Mouse (Mus musculus) heart, postnatal 0 days (tissue): ENCODE data around the gene Gse1. TPM values are rescaled to one million over a fixed set of nuclear protein-coding genes. Genes with fewer than 3 reads are reported as not detected.

Source experiments
- ATAC-seq: fragments of 200-750 bp; cut with Nextera tagmentation; 2 replicates; pipeline ENCODE4 v1.8.0; 2017; ENCODE audit warnings: low read depth, moderate number of reproducible peaks, moderate library complexity; ENCODE audit not compliant: insufficient read depth
- DNase-seq: peaks from one replicate; pipeline ENCODE4 v3.0.0-alpha.2; 2016; ENCODE audit warnings: low spot score
- H3K27ac ChIP-seq: fragments of 300-500 bp; sonication (generic); 2 replicates; pipeline ENCODE4 v1.5.1; 2014; ENCODE audit warnings: low read depth, mild to moderate bottlenecking
- H3K27me3 ChIP-seq: fragments of 300-500 bp; sonication (generic); 2 replicates; pipeline ENCODE4 v1.6.1; 2014; ENCODE audit warnings: low read length, mixed read lengths; ENCODE audit not compliant: control insufficient read depth, insufficient read depth
- H3K36me3 ChIP-seq: fragments of 300-500 bp; sonication (generic); replicated peaks from 2 replicates; pipeline ENCODE4 v1.6.1; 2014; ENCODE audit warnings: low read length, mixed read lengths; ENCODE audit not compliant: control insufficient read depth, insufficient read depth
- H3K4me1 ChIP-seq: fragments of 300-500 bp; sonication (generic); 2 replicates; pipeline ENCODE4 v1.6.1; 2014; ENCODE audit warnings: antibody characterized with exemption; ENCODE audit not compliant: control insufficient read depth, insufficient read depth
- H3K4me2 ChIP-seq: fragments of 300-500 bp; sonication (generic); 2 replicates; pipeline ENCODE4 v1.6.1; 2014; ENCODE audit warnings: low read depth, mild to moderate bottlenecking, low read length, moderate library complexity
- H3K4me3 ChIP-seq: fragments of 300-500 bp; sonication (generic); 2 replicates; pipeline ENCODE4 v1.5.1; 2014; ENCODE audit warnings: low read depth, low read length
- H3K9ac ChIP-seq: fragments of 300-500 bp; sonication (generic); replicated peaks from 2 replicates; pipeline ENCODE4 v1.6.1; 2014; ENCODE audit warnings: low read depth, low read length, mixed read lengths
- H3K9me3 ChIP-seq: fragments of 300-500 bp; sonication (generic); replicated peaks from 2 replicates; pipeline ENCODE4 v1.6.1; 2016; ENCODE audit warnings: low read length; ENCODE audit not compliant: control insufficient read depth
- CTCF ChIP-seq: IDR thresholded peaks from 2 replicates; pipeline ENCODE4 v1.5.1; 2016; ENCODE audit warnings: antibody characterized with exemption, control low read depth, low read depth
- EP300 ChIP-seq: IDR thresholded peaks from 2 replicates; pipeline ENCODE4 v1.6.1; 2016; ENCODE audit warnings: antibody characterized with exemption, low read depth
- WGBS: fragments of 180-500 bp; shearing (Covaris S2); extraction: QIAGEN DNeasy Blood & Tissue Kit; methylation state at CpG from one replicate; pipeline ENCODE4 v1.1.7; 2014; 5-methylcytosine and 5-hydroxymethylcytosine counted together
- polyA plus RNA-seq: library from polyadenylated mRNA; unstranded; fragments of >200 nt; fragmentation: Nextera tagmentation; extraction: Ambion mirVana; gene quantifications from 2 replicates; pipeline ENCODE4 v1.2.1, GENCODE M21; 2015
- total RNA-seq: library from RNA; depleted of rRNA; stranded (reverse); fragments of >200 nt; gene quantifications from 2 replicates; pipeline ENCODE4 v1.2.3, GENCODE M21; 2014; ENCODE audit warnings: low replicate concordance

Gene Gse1
- total and polyA plus RNA-seq, 2 experiments from 2014 or later = 5.4 to 18.7 TPM

DNA sequence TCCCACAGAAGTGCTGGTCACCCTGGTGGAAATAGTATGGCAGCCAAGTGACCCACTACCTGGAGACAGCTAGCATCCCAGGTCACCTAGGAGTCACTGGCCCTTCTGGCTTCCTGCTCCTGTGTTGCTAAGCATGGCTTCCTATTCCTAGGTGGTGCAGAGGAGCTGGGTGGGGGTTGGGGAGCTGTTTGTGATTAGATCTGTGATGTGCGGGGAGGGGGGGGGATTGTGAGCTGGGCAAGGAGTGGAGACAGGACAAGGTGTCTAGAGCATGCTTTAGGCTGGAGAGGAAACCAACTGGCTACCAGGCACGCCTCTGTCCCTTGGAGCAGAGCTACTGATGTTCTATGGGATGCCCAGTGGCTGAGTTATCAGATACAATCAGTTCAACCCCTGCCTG lies 243.5 kb downstream of the Gse1 start:
- Histone ChIP-seq H3K9me3 (no peaks in the 10 kb centered on the region), H3K9ac (no peak overlapping the region), H3K36me3 (no peaks in the 10 kb centered on the region), H3K27me3 (no peaks in the 10 kb centered on the region), H3K4me1 (peaks cover 28% of the 10 kb centered on the region), H3K4me2 (no peak overlapping the region), H3K27ac (no peak overlapping the region), H3K4me3 (no peak overlapping the region)
- DNase-seq = no peak
- 48% methylated on average over 2 of the region's 2 CpGs for WGBS
- ATAC-seq = no peak
- TF ChIP-seq EP300 = no peak
- TF ChIP-seq CTCF = no peak

DNA sequence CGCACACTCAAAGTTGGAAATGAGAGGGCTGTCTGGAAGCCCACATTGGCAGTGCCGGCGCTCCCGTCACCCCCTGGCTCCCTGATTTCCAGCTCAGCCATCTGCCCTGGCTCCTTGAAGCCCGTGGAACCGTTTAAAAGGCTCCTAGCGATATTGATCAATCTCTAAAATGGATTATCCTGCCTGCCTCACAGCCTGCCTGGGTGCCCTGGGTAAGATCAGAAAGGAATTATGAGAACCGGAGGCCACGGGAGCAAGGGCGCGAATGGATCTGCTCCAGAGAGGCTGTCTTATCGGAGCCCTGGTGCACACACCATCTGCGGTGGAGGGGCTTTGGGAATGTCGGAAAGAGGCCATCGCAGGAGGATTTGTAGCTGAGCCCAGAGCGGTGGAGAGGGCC lies 244.0 kb downstream of the Gse1 start:
- no peak for DNase-seq
- no peak overlapping the region for H3K27ac ChIP-seq
- no peaks in the 10 kb centered on the region for H3K9me3 ChIP-seq
- H3K4me2 ChIP-seq = no peak overlapping the region
- WGBS = 18% methylated on average over 16 of the region's 16 CpGs
- no peak overlapping the region for H3K4me3 ChIP-seq
- H3K9ac ChIP-seq = no peak overlapping the region
- no peaks in the 10 kb centered on the region for H3K36me3 ChIP-seq
- ATAC-seq = no peak
- TF ChIP-seq CTCF (no peak), EP300 (no peak)
- no peaks in the 10 kb centered on the region for H3K27me3 ChIP-seq
- H3K4me1 ChIP-seq = peaks cover 28% of the 10 kb centered on the region

DNA sequence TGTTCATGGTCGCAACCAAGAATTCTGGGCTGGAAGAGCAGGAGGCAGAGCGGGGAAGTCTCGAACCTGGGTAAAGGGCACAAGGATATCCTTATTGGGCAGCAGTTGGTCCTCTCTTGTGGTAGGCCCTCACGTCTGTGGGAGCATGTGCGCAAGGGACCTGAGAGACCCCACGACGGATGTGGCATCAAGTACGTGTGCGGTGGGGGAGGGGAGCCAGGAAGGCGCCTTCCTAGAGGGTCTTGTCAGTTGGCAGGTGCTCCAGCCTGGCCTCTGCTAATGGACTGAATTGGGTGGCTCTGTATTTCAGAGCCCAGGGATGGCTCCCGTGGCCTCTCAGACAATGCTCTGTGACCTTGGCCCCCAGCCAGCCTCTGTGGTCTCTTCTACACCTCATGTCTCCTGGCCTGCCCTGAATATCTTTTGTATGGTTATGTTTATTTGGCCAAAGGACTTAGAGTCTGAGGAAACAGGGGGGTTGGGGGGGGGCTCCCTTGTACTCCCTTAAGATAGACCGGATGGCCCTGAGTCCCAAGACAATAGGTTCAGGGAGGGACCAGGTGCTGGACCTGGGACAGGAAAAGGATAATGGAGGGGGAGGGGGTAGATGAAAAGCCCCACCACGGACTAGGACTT lies 245.6 kb downstream of the Gse1 start:
- Histone ChIP-seq H3K27me3 (no peaks in the 10 kb centered on the region), H3K27ac (no peak overlapping the region), H3K4me2 (no peak overlapping the region), H3K36me3 (no peaks in the 10 kb centered on the region), H3K4me3 (no peak overlapping the region), H3K9me3 (no peaks in the 10 kb centered on the region), H3K4me1 (peaks cover 28% of the 10 kb centered on the region), H3K9ac (no peak overlapping the region)
- peak; percentile 86; the same call in 1 of the 2 replicates for TF ChIP-seq EP300
- TF ChIP-seq CTCF = no peak
- DNase-seq (no peak), ATAC-seq (peak; percentile 66)
- WGBS = 64% methylated on average over 13 of the region's 13 CpGs

DNA sequence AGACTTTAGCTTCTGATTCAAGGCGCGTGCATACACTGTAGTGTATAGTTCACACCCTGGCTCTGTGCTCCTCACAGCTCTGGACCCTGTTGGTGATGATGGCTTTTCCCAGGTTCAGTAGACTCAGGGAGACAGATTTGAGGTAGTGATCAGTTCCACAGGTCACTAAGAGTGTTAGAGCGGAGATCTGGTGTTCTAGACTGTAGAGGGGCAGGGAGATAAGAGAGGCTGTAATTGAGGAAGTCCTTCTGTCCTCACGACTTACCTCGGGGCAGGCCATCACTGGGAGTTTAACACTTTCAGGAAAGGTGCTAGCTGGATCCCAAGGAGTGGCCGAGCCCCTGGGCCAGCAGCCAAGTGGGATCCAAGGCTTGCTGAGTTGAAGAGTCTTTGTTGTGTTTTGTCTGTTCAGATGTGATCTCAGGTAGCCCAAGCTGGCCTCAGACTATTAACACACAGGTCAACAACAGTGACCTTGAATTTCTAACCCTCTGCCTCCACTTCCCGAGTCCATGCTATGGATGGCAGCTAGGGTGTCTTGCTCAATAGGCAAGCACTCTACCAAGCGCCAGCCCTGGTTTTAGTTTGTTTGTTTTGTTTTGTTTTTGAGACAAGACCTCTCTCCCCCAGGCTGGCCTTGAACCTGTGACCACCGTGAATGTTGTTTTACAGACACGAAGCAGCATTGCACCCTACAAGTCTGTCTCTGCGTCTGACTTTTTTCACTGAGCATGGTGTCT lies 246.4 kb downstream of the Gse1 start:
- peak overlapping the region; percentile 16 for H3K27ac ChIP-seq
- WGBS = 67% methylated on average over 11 of the region's 11 CpGs
- ATAC-seq (no peak), DNase-seq (no peak)
- no peaks in the 10 kb centered on the region for H3K27me3 ChIP-seq
- H3K4me2 ChIP-seq = no peak overlapping the region
- no peak overlapping the region for H3K9ac ChIP-seq
- H3K9me3 ChIP-seq = no peaks in the 10 kb centered on the region
- peaks cover 28% of the 10 kb centered on the region for H3K4me1 ChIP-seq
- no peaks in the 10 kb centered on the region for H3K36me3 ChIP-seq
- no peak overlapping the region for H3K4me3 ChIP-seq
- TF ChIP-seq EP300 (no peak), CTCF (no peak)

DNA sequence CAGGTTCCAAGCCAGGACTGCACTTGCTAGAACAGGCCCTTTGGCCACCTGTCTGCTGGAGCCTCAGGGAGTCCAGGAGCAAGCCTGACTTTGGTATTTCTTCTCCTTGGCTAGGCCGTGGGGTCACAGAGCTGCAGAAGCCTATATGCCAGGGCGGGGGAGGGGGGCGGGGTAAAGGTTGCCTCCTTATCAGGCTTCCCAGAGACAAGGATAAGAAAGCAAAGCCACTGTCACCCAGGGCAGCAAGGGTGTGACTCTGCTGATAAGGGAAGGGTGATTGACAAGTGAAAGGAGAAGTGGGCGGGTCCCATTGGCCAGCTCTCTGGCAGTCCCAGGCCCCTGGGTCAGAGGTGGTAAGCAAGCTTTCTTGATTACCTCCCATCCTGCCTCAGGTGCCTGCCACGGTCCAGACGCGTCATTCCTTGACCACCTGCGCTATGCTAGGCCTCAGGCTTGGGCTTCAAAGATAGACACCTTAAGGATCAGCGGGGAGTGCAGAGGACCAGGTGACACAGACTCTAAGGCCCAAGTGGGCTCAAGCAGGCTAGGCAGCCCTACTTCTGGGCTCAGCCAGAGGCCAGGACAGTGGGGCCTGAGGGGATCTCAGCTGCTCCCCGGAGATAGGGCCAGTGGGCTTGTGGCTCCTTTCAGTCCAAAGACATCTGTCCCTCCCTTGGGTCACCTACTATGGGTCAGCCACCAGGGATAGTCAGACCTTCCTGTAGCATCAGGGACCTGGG lies 247.4 kb downstream of the Gse1 start:
- no peaks in the 10 kb centered on the region for H3K27me3 ChIP-seq
- no peak for DNase-seq
- no peak overlapping the region for H3K4me3 ChIP-seq
- H3K36me3 ChIP-seq = no peaks in the 10 kb centered on the region
- 56% methylated on average over 10 of the region's 10 CpGs for WGBS
- no peak overlapping the region for H3K9ac ChIP-seq
- peaks cover 28% of the 10 kb centered on the region for H3K4me1 ChIP-seq
- ATAC-seq = peak; percentile 45; the same call in 1 of the 2 replicates
- no peak overlapping the region for H3K4me2 ChIP-seq
- no peak overlapping the region for H3K27ac ChIP-seq
- TF ChIP-seq CTCF (no peak), EP300 (no peak)
- H3K9me3 ChIP-seq = no peaks in the 10 kb centered on the region
